Mouse (Mus musculus): ENCODE measurements around the gene Tanc1. TPM values are rescaled to one million over a fixed set of nuclear protein-coding genes. Genes with fewer than 3 reads are reported as not detected.

The Tanc1 gene
- total RNA-seq, 2 experiments from 2014 or later, result 118 to 124 TPM

DNA sequence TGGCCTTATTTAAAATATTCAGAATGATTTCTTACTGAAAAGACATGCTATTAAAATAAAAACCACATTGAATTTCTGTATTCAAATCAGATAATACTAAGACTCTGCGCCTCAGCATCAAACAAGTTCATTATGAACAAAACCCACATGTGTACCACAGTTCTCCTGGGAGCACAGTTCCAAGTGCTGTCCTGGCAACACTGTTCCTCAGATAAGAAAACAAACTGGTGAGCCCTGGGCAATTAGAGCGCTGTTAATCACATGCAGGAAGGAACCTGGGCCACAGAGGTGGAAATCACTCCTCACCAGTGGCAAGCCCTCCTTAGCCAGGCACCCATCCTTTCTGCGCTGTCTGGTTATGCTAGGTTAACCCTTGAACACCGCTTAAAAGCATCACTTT lies 265.5 kb downstream of the Tanc1 start:
- no peak for DNase-seq (ENCODE audit: low spot score in 2 of 2)
- TF ChIP-seq CTCF (conservative IDR thresholded peaks at IDR 0.05), result no peak
- Histone ChIP-seq H3K27ac (no peak overlapping the region), H3K4me3 (no peak overlapping the region)

DNA sequence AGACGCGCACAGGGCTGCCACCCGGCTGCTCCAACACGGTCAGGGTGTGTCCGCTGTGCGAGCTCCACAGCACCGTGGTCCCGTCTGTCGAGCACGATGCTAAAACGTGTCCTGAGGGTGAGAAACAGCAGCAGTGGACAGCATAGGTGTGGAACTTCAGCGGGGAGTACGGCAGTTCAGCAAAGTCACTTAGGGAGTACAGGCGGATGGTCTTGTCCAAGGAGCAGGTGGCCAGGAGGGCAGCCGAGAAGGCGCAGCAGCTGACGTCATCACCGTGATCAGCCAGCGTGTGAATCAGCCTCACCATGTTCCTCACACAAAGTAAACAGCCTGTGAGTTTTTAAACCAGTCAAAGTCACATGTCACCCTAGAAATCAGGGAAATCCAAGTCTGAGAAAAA lies 266.4 kb downstream of the Tanc1 start:
- TF ChIP-seq CTCF (conservative IDR thresholded peaks at IDR 0.05), result no peak
- Histone ChIP-seq H3K4me3 (no peak overlapping the region), H3K27ac (no peak overlapping the region)
- no peak for DNase-seq (ENCODE audit: low spot score in 2 of 2)

DNA sequence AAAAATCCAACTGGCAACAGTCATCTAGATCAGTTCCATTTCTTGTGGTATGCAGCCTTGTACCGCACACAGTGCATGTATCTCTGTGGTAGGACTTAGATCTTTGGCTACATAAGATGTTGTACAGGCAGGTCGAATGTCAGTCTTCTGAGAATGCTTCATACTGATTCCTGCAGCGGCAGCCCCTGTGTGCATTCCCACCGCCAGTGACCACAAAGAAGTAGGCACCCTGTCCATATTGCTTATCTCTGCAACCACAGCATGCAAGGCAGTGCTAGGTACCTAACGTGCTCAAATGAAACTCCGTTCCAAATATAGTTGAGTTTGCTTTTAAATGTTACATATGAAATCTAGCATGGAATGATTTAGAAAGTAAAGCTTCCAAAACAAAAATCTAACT lies 269.6 kb downstream of the Tanc1 start:
- H3K4me3 ChIP-seq, result peak overlapping the region; percentile 73
- DNase-seq (ENCODE audit: low spot score in 2 of 2), result no peak
- no peak for TF ChIP-seq CTCF (conservative IDR thresholded peaks at IDR 0.05)
- H3K27ac ChIP-seq, result peak overlapping the region; percentile 92; the same call in 1 of the 2 replicates

DNA sequence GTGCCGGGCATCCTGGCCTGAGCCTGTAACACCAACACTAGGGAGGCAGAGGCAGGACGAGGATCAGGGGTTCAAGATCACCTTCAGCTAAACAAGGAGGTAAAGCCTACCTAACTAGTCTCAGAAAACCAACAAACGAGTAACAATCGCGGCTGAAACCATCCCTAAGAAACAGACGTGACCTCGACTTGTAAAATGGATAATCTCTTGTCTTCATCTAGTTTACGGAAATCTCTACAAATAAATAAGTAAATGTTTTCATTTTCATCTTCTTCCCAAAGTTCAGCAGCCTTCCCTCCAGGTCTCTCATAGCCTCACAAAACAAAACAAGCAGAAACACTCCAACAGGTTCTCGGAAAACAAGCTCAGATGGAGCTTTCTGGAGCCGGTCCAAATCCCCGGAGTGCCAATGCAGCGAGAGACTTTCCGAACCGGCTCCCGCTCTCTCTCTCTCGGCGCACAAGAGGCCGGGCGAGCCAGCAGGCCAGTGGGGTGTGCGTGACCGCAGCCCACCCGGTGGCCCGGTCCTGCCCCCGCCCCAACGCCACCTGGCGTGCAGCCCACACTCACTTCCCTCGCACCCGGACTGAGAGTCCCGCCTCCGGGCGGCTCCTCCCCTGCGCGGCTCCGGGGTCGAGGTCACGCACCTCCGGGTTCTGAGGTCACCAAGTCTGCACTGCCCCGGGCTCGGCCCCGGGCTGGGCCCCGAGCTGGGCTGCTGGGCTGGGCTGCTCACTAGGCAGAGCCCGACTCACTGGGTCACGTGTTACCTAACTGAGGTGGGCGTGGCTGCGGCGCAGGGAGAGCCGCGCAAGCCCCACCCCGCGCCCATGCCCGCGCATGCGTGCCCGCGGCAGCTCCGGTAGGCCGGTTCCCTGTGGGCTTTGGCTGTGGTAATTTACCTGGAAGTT lies 270.2 kb downstream of the Tanc1 start, which contains the start of gene Wdsub1:
TSS of gene Wdsub1 (minus strand) at position 761 of the 911 bp plus-strand sequence.
- peak; percentile 88 to 92 for DNase-seq (ENCODE audit: low spot score in 2 of 2)
- H3K27ac ChIP-seq, result peak within 1 kb of the TSS; percentile 92
- H3K4me3 ChIP-seq, result peak within 1 kb of the TSS; percentile 73
- TF ChIP-seq CTCF (conservative IDR thresholded peaks at IDR 0.05), result peak; percentile 34

DNA sequence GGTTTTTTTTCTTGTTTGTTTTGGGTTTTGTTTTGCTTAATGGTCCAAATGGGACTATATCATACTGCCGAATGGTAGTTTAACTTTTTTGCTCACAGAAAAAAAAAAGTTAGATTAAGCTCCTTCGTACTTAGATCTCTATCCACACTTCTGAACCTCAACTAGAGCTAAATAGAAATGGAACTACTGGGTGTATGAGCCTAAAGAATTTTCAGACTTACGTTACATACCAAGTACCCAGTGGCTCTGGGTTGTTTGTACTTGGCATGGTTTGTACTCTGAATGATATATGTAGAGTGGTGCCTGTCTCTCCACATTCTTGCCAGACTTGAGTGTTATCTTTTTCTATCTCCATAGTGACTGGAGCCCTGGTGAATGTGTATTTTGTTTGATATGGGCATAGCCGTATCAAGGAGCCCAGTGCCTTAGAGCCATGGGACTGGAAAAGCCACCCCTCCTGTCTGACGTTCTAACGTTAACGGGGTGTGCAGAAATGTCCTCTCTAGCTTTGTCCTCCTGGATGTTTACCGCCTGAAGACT lies 271.0 kb downstream of the Tanc1 start:
- H3K27ac ChIP-seq, result peak overlapping the region; percentile 92

DNA sequence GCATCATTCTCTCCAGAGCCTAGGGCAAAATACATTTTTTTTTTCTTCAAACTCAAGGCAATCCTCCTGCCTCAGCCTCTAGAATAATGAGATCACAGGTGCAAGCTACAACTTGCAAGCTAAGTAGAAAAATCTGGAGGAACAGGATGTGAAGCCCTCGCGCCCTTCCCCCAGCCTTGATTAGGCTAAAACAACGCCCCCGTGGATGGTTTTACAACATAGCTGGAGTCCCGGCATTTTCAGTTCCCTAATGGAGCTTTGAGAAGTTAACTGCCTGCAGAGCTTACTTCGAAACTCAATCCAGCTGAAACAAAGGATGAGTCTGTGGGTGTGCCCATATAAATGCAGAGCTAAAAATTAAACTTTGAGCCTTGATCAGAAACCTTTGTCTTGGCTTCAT lies 277.9 kb downstream of the Tanc1 start:
- TF ChIP-seq CTCF (conservative IDR thresholded peaks at IDR 0.05), result no peak
- H3K27ac ChIP-seq, result no peak overlapping the region
- DNase-seq (ENCODE audit: low spot score in 2 of 2), result no peak
- no peak overlapping the region for H3K4me3 ChIP-seq

More for the DNA sequence above, 271.0 kb downstream of the Tanc1 start:
- no peak for TF ChIP-seq CTCF (conservative IDR thresholded peaks at IDR 0.05)
- DNase-seq (ENCODE audit: low spot score in 2 of 2), result no peak
- H3K4me3 ChIP-seq, result peak overlapping the region; percentile 73

Other genes starting within 250 kb of the Tanc1 start
- not detected for gene Dapl1, start 127.4 kb upstream of the Tanc1 start, total RNA-seq (2021)

Data from layer of hippocampus, adult 2 months (tissue).